Mouse (Mus musculus) Muller cell, postnatal 12 days (primary cell): Measurements from ENCODE around the gene Tysnd1.

ENCODE experiments used
- DNase-seq: peaks from one replicate; pipeline ENCODE4 v3.0.0-alpha.2; 2015; ENCODE audit errors: inconsistent ontology term

Tysnd1 gene

GRCm38 (mm10) chr10:61737537-61737936 is 42.2 kb downstream of the Tysnd1 start:
- DNase-seq, result no peak

DNA sequence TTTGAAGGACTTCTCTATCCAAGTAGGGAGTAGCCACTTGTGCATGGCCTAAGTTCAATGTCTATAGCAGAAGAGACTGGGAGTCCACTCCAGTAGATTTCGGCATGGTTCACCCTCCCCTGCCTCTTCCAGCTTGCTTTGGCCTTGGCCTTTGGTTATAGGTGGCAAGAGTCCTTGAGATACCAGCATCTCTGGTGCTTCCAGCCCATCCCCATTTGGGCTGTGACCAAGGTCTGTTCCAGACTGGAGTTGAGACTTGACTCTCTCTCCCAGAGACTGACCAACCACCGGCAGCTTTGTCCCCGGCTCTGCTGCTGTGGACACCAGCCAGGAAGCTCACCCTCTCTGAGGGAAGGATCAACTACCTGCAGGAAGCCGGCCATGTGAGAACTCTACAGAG is 42.8 kb downstream of the Tysnd1 start:
- no peak for DNase-seq

GRCm38 (mm10) chr10:61741306-61741705 is 46.0 kb downstream of the Tysnd1 start:
- no peak for DNase-seq

DNA sequence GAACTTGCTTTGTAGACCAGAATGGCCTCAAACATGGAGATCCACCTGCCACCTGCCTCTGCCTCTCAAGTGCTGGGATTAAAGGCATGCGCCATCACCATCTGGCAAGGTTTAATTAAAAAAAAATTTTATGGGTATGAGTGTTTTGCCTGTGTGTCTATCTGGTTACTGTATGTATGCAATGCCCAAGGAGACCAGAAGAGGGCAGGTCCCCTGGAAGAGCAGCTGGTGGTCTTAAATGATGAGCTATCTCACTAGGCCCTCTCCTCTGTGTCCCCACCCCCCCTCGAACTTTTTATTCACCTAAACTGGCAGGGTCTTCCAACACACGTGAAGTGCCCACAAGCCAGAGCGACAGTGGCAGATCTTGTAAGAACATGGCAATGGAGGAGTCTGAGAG is 46.6 kb downstream of the Tysnd1 start:
- DNase-seq, result no peak

- no peak for DNase-seq
Measured at GRCm38 (mm10) chr10:61742336-61742735, 47.0 kb downstream of the Tysnd1 start.

DNA sequence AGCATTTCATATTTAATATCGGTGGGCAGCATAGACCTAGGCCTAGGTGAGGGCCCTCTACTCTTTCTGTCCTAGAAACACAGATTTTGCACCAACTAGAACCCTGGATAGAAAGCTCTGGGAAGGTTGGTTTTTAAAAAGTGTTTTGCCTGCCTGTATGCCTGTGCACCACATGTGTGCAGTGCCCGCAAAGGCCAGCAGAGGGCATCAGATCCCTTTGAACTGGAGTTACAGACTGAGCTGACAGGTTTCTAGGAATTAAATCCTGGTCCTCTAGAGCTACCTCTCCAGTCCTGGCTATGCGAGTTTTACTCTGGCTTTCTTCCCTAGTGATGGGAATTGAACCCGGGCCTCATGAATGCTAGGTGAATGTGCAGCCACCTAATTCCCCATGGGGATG is 49.8 kb downstream of the Tysnd1 start:
- DNase-seq, result no peak

DNA sequence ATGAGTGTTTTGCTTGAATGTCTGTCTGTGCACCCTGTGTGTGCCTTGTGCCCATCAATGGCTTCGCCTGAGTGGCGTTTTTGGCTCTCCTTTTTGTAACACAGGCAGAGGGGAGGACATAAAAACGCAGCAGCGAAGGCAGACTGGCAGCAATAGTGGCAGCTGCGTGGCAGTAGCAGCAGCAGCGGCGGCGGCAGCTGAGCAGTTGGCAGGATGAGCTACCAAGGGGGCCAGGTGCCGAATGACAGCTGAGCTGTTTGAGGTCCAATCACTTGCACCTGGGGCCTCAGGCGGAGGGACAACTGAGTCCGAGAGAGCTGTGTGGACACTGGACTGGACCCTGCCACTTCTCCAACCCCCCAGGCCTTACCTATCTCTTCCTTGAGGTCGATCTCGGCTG is 52.0 kb downstream of the Tysnd1 start:
- no peak for DNase-seq

GRCm38 (mm10) chr10:61750014-61750413 is 54.7 kb downstream of the Tysnd1 start:
- no peak for DNase-seq

DNA sequence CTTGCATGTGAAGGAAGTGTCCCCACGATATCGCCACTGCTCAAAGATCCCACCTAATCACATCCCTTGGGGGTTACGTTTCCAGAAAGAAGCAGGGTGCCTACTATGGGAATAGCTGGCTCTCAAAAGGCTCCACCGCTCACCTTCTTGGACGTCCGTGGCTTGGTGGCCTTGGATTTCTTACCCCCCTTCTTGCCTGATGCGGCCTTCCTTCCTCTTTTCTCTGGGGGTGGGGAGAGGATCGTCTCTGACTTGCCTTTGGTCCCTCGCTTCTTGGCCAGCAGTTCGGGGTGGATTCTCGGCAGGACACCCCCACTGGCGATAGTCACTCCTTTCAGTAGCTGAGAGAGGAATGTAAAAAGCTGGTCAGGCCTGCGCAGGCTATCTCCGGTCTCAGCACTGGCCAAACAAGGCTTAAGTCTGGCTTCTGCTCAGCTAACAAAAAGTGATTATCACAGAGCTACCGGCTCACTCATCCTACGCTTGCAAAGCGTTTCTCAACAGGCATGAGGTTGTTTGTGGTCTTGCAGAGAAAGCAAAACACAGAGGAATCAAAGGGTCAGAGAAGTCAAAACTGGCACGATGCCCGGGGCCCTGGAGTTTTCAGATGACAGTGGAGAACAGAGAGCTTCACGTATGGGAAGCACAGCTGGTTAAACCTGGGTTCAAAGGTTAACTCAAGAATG is 56.4 kb downstream of the Tysnd1 start:
- DNase-seq, result peak; percentile 90
